Mouse (Mus musculus): Measurements from ENCODE around the gene Plb1.

The Plb1 gene

GRCm38 (mm10) chr5:32245385-32245784 is 12.9 kb downstream of the Plb1 start:
- WGBS, result 36% methylated on average over 3 of the region's 3 CpGs

DNA sequence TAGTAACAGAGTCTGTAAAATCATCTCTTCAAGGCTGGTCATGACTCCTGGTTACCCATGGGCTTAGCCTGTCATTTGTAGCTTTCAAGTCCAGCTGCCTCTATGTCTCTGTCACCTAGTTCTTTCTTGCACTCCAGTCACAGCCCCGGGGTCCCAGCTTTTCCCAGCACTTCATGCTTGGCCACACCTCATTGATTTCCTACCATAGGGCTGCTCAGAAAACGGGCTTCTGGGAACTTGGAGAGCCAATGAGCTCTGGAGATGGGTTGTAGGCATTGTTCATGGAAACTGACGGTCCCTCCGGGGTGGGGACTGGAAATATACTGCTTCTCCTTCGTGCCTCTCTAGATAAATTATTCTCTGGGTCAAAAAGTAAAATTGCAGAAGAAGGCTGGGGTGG is 28.2 kb downstream of the Plb1 start:
- WGBS, result 71% methylated on average over 5 of the region's 5 CpGs

DNA sequence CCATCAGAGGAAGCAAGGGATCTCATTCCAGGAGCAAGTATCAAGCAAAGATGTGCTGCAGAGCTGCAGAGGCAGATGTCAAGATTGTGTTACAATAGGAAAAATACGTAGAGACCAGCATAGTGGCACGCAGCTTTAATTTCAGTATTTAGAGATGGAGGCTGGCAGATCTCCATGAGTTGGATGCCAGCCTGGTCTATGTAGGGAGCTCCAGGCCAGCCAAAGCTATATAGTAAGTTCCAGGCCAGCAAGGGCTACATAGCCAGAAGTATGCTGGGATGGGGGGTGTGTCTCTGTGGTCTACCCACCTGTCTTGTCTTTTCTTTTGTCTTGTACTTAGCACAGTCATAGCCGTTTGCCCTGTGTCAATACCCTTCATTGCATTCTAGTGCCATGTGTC is 28.7 kb downstream of the Plb1 start:
- WGBS, result 67% methylated on average over 3 of the region's 3 CpGs

GRCm38 (mm10) chr5:32262534-32262933 is 30.0 kb downstream of the Plb1 start:
- 90% methylated on average over 4 of the region's 4 CpGs for WGBS

- 42% methylated on average over 7 of the region's 7 CpGs for WGBS
Measured at GRCm38 (mm10) chr5:32272502-32272901, 40.0 kb downstream of the Plb1 start.

- 67% methylated on average over 5 of the region's 5 CpGs for WGBS
Measured at GRCm38 (mm10) chr5:32278000-32278694, 45.6 kb downstream of the Plb1 start.

DNA sequence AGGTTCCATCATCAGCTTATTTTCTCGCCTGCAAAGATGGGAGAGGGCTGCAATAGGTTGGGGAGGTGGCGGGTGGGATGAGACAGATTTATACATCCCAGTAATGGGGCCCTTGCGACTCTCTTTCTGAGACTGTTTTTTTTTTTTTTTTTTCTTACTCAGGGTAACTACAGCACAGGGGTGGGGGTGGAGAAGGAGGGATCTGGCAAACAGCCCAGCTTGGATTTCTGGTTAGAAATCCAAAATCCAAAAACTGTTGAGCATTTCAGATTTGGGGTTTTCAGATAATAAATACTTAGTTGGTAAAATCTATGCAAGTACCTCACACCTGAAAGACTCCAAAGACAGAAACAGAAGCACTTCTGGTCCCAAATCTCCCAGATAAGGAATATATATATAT is 47.6 kb downstream of the Plb1 start:
- WGBS, result 66% methylated on average over 3 of the region's 3 CpGs

DNA sequence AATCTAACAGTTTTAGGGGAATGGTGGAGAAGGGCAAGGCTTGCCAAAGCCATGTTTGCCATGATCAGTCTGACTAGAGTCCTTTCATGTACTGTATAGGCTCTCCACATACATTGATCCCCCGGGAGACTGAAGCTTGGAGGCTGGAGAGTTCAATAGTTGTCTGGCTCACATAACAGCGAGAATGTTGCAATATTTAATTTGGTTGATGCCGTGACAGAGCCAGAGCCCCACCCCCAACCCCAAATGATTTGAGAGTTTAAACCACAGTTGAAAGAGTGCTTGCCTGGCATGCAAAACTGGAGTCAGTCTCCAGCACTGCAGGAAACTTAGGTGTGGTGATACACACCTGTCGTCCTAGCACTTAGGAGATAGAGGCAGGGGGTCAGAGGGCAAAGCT is 49.8 kb downstream of the Plb1 start:
- WGBS, result 71% methylated on average over 4 of the region's 4 CpGs

DNA sequence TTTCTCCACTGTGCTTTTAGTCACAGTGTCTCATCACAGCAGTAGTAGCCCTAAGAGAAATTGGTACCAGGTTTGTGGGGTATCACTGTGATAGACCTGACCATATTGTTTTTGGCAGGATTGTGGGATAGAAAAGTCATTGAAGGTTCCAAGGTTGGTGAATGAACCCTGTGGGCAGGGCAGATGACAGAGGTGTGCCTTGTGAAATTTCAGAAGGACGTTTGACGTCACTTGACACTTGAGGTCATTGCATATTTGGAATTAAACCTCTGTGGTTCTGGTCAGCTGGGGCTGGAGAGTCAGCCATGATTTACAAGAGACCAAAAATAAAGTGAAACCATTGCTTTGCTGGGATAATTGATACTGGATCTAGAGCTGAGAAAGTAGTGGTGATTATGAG is 50.9 kb downstream of the Plb1 start:
- 95% methylated on average over 2 of the region's 2 CpGs for WGBS

DNA sequence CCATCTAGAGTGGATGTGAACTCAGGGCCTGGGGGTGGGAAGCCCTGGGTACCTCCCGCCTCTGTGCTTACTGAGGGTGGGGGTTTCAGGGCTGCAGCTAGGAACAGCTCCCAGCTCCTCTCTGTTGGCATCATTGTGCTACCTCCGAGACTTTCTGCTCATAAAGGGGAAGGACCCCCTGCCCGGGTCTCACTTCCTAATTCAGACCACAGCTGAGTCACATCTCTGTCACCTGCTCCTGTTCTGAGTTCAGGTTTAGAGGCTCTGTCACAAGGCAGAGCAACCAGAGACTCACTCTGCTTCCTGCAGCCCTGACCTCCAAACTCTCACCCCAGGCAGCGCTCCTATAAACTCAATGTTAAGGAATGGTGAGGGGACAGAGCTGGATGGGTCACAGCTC is 53.8 kb downstream of the Plb1 start:
- WGBS, result 97% methylated on average over 4 of the region's 4 CpGs

DNA sequence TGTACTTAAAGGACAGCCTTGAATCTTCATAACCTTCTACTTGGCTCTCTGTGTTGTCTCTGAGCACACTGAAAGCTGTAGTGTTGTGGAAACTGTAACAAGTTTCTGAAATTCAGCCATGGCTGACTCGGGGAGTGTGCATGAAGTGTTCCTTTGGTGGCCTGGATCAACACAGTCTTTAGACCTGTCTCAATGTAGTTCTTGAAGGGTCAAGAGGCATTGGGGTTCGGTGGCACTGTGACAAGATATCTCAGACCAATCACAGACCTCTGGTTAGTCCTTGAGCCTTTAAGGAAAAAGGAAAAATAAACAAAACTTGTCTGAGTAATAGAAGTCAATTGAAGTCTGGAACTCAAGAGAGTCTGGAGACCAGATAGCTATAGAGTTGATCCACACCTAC is 58.8 kb downstream of the Plb1 start:
- 70% methylated on average over 2 of the region's 2 CpGs for WGBS

DNA sequence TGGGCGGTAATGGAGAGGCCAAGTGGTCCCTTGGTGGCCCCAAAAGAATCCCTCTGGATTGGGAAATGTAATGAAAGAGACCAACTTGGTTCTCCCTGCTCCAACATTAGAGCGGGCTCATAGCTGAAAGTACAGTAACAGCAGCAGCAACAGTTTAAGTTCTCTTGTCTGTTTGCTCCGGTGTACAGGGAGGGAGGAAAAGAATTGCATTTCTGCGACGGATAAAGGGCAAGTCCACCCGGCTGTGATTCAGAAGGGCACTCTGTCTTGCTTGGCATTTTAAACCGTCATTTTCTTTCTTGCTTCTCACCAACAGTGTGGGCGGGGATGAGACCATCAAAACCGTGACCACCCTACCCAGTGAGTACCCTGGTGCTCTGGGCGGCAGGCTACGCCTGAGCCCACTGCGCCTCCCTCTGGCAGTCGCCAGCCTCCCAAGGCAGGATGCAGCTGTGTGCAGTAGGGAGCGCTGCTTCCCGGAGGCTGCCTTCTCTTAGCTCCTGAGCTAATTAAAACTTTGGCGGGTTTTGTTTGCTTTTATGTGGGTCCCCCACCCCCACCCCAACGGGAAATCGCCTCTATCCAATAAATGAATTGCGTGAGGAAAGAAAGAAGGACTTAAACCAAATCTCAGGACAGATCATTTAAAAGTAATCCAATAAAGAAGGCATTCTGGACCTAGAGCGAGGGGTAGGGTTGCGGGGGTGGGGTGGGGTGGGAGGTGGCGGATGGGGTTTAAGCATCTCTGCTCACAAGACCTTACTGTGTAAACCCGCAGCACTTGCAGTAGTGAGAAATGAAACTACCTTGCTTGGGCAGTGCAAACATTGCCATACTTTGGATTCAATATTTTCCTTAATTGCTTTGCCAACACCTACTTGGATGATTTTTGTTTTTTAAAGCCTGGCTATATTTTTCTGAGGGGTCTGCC is 70.7 kb downstream of the Plb1 start:
- WGBS, result 12% methylated on average over 23 of the region's 23 CpGs

DNA sequence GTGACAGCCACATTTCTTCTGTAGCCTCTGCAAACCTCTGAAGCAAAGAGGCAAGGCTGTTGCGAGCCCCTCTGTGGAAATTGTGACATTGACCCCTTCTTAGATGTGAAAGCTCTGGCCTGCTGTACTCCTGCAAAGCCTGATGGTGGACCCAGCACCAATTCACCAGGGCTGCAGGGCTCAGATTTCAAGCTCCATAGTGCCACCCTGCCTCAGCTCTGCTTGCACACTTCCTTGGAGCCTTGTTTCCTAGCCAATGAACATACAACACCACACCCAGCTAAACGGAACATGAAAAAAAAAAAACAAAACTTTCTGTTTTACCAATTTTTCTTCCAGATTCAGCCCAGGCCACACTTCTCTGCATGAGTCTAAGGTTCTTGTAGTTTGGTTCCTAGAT is 74.6 kb downstream of the Plb1 start:
- 73% methylated on average over 2 of the region's 2 CpGs for WGBS

DNA sequence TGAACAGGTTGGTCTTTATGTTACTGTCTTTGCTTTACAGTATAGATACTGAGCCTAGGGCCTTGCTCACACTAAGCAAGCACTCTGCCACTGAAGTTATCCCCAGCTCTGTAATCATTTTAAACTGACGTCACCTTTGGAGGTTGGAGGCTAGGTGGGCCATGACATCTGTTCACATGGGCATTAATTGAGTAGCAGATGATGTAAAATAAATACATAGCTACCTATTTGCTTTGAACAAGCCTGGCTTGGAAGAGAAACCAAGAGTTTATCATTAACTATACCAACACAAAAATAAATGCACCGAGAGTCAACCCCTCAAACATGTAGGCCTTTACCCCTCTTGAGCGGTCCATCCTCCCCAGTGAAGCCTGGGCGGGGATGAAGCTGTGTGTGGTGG is 76.1 kb downstream of the Plb1 start:
- WGBS, result 94% methylated on average over 4 of the region's 4 CpGs

GRCm38 (mm10) chr5:32309714-32310113 is 77.2 kb downstream of the Plb1 start:
- WGBS, result 53% methylated on average over 1 of the region's 1 CpGs

- 85% methylated on average over 5 of the region's 5 CpGs for WGBS
Measured at GRCm38 (mm10) chr5:32310802-32311201, 78.3 kb downstream of the Plb1 start.

DNA sequence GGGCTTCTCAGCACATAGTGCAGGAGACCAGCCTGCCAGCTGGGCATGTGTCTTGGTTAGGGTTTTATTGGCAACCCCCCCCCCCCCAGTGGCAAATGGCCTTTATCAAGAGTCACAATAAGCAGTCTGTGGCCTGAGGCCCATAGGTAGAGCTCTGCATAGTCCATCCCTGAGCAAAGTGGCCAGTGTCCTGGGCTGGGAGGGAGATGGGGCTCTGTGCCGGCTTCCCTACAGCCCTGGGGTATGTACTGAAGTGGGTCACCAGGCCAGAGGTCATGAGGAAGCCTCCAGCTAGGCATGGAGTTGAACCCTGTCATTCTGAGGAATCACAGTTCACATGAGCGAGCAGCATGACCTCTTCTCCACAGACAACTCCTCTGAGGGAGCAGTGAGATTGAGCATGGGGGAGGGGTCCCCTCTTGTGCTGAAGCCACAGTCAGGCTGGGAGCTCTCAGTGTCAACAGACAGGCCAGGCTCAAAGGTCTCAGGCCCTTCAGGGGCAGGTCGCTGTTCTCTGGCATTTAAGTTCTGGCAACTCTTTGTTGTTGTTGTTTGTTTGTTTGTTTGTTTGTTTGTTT is 79.2 kb downstream of the Plb1 start:
- 94% methylated on average over 3 of the region's 3 CpGs for WGBS

- 88% methylated on average over 6 of the region's 6 CpGs for WGBS
Measured at GRCm38 (mm10) chr5:32313671-32314070, 81.2 kb downstream of the Plb1 start.

- WGBS, result 37% methylated on average over 2 of the region's 2 CpGs
Measured at GRCm38 (mm10) chr5:32314731-32315130, 82.2 kb downstream of the Plb1 start.

DNA sequence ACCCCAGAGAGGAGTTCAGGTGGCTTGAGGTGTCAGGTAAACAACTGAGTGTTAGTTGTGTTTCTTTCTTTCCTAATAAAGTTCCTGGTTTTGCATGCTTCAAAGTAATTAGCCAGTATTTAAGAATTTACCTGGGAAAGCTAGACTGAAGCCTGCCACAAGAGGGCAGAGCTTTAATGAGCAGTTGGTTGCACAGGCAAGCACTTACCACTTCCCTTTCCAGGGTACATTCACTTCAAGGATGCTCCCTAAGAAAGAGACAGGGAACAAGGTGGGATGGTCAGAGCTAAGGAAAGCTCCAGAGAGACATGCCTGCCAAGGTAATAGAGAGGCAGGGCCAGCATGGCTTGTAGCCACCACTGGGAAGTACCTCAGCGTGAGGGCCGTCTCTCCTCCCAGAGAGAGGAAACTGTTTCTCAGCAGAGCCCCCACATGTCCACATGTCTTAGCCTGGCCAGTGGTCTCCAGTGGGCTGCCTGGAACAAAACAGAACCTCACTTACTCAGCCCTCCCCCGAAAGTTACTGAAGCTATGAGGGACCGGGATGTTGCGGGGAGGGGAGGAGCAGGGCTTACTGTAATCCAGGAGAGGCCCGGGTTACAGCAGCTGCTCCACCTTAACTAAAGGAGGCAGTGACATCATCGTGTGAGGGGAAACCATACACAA is 89.8 kb downstream of the Plb1 start:
- 48% methylated on average over 7 of the region's 7 CpGs for WGBS

- WGBS, result 69% methylated on average over 7 of the region's 7 CpGs
Measured at GRCm38 (mm10) chr5:32328139-32328538, 95.6 kb downstream of the Plb1 start.

DNA sequence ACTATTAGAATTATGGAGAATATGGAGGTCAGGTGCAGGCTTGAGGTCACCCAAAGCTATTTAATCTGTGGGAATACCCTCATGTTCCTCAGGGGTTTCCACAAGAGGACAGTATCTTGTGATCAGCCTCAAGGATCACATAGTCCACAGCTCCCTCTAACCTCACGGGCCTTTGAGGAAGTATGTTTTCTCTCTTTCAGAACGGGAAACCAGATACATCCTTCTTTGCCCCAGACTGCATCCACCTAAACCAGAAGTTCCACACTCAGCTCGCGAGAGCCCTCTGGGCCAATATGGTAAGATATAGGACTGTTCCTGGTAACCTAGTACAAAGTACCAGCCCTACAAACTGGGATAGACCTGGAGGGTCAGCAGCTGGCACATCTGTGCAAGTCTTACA is 100.1 kb downstream of the Plb1 start:
- 88% methylated on average over 4 of the region's 4 CpGs for WGBS

All from cerebral cortex, adult 2 months (tissue).